Mouse (Mus musculus): ENCODE results near the gene 1700061G19Rik. TPM values are rescaled to one million over a fixed set of nuclear protein-coding genes. Genes with fewer than 3 reads are reported as not detected.

The 1700061G19Rik gene
- total RNA-seq, 1 experiment from 2014 or later = not detected

Other genes with a start within 250 kb of the 1700061G19Rik start
- 53.7 and 57.4 TPM in 2 replicates for gene Lonp1, start 248.6 kb upstream of the 1700061G19Rik start, total RNA-seq (2017)
- gene Catsperd, start 247.3 kb upstream of the 1700061G19Rik start, total RNA-seq (2017) = 0.75 TPM in 1 of 2 replicates, not detected in the other
- 51.9 and 53.5 TPM in 2 replicates for gene Ranbp3, start 202.2 kb upstream of the 1700061G19Rik start, total RNA-seq (2017)
- 42.8 and 67.8 TPM in 2 replicates for gene Ndufa11, start 157.7 kb upstream of the 1700061G19Rik start, total RNA-seq (2017)
- 12.5 and 12.9 TPM in 2 replicates for gene Vmac, start 157.5 kb upstream of the 1700061G19Rik start, total RNA-seq (2017)
- not detected in 2 replicates for gene Nrtn, start 117.9 kb upstream of the 1700061G19Rik start, total RNA-seq (2017)
- 21.0 and 26.2 TPM in 2 replicates for gene Dus3l, start 110.7 kb upstream of the 1700061G19Rik start, total RNA-seq (2017)
- 1.4 TPM in 1 of 2 replicates, not detected in the other for gene Prr22, start 105.2 kb upstream of the 1700061G19Rik start, total RNA-seq (2017)
- gene Rfx2, start 44.5 kb upstream of the 1700061G19Rik start, total RNA-seq (2017) = 5.0 and 5.1 TPM in 2 replicates
- gene Acsbg2, start 1.0 kb upstream of the 1700061G19Rik start, total RNA-seq (2017) = not detected in 2 replicates
- 15.3 and 19.3 TPM in 2 replicates for gene Mllt1, start 59.9 kb downstream of the 1700061G19Rik start, total RNA-seq (2017)
- not detected in 2 replicates for gene Acer1, start 106.6 kb downstream of the 1700061G19Rik start, total RNA-seq (2017)
- 43.0 and 66.4 TPM in 2 replicates for gene Clpp, start 114.8 kb downstream of the 1700061G19Rik start, total RNA-seq (2017)
- 13.2 and 18.7 TPM in 2 replicates for gene Alkbh7, start 121.9 kb downstream of the 1700061G19Rik start, total RNA-seq (2017)
- not detected in 2 replicates for gene Pspn, start 124.5 kb downstream of the 1700061G19Rik start, total RNA-seq (2017)
- gene Gtf2f1, start 135.8 kb downstream of the 1700061G19Rik start, total RNA-seq (2017) = 89.5 and 124 TPM in 2 replicates
- gene Gm17949, start 136.0 kb downstream of the 1700061G19Rik start, total RNA-seq (2017) = 0.56 TPM in 1 of 2 replicates, not detected in the other
- 67.1 and 94.5 TPM in 2 replicates for gene Khsrp, start 156.0 kb downstream of the 1700061G19Rik start, total RNA-seq (2017)
- not detected in 2 replicates for gene Slc25a41, start 166.2 kb downstream of the 1700061G19Rik start, total RNA-seq (2017)
- 0.56 TPM in 1 of 2 replicates, not detected in the other for gene Crb3, start 183.6 kb downstream of the 1700061G19Rik start, total RNA-seq (2017)
- gene Slc25a23, start 184.4 kb downstream of the 1700061G19Rik start, total RNA-seq (2017) = 5.1 and 9.7 TPM in 2 replicates
- gene Dennd1c, start 203.0 kb downstream of the 1700061G19Rik start, total RNA-seq (2017) = 21.1 and 24.2 TPM in 2 replicates
- gene Tubb4a, start 212.3 kb downstream of the 1700061G19Rik start, total RNA-seq (2017) = 0.30 TPM in 1 of 2 replicates, not detected in the other
- gene Tnfsf9, start 229.8 kb downstream of the 1700061G19Rik start, total RNA-seq (2017) = 2.5 and 2.8 TPM in 2 replicates

Data from hematopoietic stem cell, adult 5-6 weeks (primary cell).